Mouse (Mus musculus) urinary bladder, adult 18-20 months (tissue): Measurements from ENCODE around the gene Wdr64.

Experiments used
- DNase-seq, 2 experiments: peaks; one replicate each; pipeline ENCODE4 v3.0.0; 2022; ENCODE audit warnings: low spot score in 2 of 2, mixed read lengths in 2 of 2

Gene Wdr64

DNA sequence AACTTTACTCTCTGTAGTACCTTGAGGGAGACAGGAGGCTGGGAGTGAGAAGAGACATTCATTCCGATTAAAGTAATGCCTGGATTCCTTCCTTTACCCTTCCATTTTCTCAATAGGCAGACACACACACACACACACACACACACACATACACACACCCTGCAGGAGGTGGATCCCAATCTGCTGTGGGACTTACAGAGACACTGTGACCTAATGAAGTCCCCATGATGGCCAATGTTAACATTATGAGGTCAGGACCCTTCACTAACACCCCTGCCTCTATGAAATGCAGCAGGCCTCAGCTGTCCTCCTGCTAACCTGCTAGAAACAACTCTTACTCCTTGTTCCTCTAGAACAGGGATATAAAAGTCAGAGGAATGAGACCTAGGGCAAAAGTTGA lies at the start of gene Wdr64:
TSS of gene Wdr64 (plus strand) at position 301 of the 400 bp plus-strand sequence.
- DNase-seq = no peak

DNA sequence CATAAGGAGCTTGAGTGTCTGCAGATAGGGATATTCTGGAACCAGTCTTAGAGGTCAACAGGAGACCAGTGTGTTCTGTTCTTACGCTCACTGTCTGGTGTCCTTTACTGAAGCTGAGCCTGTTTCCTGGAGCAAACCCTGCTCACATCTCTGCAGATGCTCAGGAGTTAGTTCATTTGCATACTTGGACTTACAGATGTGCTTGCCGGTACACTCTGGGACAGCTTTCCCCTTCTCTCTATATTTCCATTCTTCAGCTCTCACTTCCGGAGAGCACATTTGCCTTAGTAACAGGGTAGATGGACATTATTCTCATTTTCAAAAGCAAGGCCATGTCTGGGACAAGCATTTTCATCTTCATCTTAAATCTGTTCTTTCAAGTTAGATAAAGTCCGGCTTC lies 49.8 kb upstream of the Wdr64 start:
- DNase-seq = no peak

DNA sequence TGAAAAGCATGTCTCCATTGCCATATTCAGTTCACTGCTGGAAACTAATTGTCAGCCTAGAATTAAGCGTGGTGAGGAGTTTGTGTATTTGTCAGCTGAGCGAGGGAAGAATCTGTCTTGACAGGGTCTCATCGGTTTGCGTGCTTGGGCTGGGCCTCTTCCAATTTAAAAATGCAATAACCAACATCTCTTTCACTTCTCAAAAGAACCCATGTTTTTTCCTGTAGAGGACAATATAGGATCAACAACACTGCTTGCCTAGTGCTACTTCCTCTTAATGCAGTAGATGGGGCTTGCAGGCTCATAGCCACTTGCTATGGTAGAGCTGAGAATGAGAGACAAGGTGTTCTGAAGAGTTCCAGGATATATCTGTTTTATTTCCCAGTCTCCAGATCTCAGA lies 38.5 kb upstream of the Wdr64 start:
- DNase-seq = no peak

DNA sequence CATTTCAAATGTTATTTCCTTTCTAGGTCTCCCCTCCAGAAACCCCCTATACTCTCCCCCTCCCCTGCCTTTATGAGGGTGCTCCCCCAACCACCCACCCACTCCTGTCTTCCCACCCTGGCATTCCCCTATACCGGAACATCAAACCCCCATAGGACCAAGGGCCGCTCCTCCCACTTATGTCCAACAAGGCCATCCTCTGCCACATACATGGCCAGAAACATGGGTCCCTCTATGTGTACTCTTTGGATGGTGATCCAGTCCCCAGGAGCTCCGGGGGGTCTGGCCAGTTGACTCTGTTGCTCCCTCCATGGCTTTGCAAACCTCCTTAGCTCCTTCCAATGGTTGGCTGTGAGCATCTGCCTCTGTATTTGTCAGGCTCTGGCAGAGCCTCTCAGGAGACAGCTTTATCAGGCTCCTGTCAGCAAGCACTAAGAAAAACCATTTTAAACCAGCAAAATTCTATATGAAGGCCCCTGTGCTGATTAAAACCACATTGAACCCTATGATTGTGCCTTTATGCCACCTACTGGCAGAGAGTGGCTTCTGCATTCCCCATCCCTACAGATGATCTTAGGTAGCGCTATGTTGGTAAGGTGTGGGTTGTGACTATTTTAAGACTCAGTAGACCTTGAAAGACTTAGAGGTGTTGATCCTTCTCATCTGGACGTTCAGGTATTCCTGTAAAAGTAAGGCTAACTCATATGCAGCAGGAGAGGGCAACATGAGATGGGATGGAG lies 29.6 kb upstream of the Wdr64 start:
- no peak for DNase-seq

DNA sequence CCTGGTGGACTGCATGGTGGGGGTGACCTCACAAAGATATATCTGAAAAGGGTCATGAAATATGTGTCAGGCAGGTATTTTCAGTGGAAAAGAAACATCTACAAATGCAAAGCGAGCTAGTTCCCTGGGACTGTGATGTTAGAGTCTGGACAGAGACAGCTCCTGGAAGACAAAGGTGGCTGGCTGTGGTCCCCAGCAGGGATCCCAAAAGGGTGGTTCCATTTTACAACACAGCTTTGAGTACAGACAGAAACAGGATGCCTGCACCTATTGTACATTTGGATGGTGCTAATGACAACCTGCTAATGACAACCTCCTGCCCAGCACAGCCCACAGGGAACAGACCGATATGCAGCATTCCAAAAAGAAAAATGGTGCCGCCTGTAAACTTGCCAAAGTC lies 28.9 kb upstream of the Wdr64 start:
- DNase-seq = no peak

DNA sequence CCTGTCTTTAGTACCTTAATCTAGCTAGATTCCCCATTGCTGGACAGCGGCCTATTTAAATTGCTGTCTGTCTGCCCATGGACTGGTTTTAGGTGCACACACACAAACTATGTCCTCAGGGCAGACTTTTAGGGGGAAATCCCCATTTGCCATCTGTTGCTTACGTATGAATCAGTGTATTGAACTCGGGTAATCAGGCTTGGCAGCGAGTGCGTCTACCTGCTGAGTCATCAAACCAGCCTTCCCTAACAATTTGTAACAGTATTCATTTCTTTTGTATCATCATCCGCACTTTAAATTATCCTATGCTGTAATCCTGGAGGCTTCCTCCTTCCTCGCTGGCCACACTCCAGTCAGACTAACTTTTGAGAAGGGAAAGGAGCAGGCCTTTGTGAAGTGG lies 28.4 kb upstream of the Wdr64 start:
- no peak for DNase-seq

DNA sequence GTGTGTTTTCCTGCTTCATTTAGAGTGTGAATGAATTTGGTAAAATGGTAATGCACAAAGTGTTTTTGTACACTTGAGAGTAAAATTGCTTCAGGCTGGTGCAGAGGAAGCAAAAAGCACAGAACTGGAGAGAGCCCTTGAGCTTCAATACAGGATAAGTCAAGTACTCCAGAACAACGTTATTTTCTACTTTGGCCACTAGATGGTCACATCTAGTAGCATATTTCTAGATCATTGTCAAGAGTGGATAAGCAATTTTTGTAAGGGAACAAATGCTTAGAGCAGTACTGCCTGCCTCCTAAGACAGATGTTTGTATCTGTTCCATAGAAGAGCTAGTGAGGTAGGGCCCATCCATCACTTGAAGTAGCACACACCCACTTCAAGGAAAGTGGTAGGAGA lies 26.8 kb upstream of the Wdr64 start:
- DNase-seq = no peak

DNA sequence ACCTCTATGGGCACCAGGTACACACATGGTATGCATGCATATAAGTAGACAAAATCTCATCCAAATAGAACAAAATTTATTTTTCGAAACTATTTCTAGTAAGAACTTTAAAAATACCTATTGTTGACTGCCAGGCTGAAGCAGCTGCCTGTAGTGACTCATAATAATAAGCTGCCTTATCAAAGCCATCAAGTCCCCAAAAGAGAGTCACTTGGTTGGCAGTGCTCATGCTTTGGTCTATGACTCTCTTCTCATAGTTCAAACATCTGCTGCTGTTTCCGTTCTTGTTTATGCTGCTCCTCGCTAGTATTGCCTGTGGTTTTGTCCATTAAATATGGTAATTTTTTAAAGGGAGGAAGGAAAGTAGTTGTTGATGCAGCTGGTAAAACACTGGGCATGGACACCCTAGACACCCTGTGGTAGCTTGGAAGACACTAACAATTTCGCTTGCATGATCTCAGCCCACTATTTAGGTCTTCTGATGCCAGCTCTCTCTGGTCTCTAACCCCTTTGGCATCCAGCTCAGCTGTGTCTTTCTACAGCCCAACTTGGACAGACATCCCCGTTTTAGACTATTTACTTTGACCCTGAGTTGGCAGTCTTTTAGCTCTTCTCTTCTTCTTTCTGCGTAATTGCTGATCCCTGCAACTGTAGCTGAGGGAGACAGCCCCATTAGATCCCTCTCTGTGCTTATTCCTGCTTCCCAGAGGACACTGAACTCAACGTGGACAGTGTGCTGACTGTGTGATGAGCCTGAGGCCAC lies 24.6 kb upstream of the Wdr64 start:
- no peak for DNase-seq

DNA sequence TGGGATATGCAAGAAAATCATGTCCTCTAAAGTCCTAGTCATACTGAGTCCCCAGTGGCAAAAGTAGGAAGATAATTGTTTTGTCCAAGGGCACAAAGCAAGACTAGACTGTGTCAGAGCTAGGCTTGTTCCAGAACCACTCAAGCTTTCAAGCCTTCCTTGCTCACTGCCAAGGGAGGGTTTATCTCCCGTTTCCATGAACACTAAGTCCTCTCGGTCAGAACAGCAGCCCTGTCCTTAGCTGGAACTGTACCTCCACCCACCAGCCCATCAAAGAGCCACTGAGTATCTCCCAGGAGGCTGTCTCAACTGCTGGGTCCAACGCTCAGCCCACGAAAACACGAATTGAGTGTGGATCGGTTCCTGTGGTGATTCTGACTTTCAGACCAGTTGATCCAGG lies 23.3 kb upstream of the Wdr64 start:
- DNase-seq = no peak

DNA sequence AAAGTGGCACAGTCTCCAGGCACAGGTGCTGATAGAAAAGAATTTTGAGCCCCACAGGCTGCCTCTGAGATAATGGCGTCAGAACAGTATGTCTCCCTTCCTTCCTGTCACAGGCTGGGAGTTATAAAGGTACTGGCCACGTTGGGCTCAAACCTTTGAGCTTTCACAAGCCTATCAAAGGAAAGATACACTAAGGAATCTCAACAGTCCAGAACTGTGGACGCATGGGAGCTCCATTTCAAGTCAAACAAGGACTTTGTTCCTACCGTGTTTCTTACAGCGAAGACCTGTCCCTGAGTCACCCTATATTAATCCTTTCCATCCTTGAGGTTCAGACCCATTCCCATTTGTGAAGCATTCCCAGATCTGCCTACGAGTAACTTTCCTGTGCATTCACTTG lies 20.9 kb upstream of the Wdr64 start:
- no peak for DNase-seq

DNA sequence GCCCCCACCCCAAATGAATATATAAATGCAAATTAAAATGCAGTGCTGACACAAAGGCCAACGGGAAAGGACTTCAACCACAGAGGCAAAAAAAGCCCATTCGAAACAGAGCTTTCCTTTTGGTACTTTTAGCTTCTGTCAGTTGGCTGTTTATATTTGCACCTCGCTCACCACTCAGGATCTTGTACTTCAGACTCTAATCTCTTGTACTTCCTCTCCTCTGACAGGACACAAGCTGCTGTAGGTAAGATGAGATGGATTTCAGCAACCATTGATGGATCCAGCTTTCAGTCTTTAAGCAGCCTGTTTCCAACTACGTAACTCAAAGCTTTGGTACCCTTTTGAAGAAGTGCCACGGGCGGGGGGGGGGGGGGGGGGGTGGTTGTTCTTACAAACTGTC lies 17.4 kb upstream of the Wdr64 start:
- no peak for DNase-seq

DNA sequence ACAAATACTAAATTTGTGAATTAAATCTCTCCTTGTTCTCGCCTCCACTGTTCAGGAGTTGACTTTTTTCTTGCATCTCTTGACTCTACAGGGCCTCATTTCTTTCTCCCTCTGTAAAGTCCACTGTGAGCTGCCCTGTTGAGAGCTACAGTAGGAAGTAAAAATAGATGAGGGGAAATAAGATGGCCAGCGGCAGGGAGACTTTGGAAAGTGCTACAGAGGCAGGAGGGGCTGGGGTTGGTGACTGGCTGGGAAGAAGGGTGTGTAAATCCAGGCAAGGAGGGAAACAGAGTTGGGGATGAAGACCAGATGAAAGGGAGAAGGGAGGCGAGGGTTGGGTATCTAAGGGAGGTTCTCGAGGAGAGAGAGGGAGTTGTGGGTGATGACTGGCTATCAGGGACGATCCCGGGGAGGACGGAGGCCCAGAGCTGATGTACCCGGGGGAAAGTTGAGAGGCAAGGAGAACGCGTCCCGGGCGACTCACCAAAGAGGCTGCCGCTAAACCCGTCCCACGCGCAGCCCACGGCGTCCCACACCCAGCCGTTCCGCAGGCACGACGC lies 6.6 kb upstream of the Wdr64 start:
- no peak for DNase-seq

DNA sequence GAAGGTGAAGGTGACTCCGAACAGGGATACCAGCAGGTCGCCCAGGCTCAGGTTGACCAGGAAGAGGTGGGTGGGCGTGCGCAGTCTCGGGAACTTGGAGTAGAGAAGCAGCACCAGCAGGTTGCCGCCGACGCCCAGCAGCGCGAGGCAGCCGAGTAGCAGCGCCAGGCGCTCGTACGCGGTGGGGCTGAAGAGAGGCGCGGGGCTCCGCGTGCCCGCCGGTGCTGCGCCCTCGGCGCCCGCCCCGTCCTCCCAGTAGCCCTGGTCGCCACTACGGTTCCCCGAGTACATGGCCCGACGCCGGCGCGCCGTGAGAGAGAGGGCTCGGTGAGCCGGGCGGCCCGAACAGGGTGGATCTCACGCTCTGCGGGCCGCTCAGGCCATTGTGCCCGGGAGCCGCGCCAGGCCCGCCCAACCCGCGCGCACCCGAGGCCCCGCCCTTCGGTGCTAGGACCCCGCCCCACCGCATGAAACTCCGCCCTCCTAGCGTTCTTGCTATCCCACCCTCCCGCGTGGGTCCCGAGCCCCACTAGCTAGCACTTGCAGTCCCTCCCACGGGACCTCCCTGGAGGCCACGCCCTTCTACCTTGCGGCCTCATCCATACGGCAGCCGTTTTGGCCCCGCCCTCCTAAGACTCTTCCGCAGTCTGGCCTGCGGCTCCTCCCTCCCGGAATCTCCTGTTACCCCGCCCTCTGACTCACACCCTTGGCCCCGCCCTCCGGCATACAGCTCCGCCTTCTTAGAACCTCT lies 6.0 kb upstream of the Wdr64 start, which contains the start of the genes Opn3 and Chml:
TSS of gene Opn3 (minus strand) at position 531 of the 751 bp plus-strand sequence.
TSS of gene Chml (minus strand) at position 656 of the 751 bp plus-strand sequence.
- DNase-seq = peak; percentile 98 to 99

DNA sequence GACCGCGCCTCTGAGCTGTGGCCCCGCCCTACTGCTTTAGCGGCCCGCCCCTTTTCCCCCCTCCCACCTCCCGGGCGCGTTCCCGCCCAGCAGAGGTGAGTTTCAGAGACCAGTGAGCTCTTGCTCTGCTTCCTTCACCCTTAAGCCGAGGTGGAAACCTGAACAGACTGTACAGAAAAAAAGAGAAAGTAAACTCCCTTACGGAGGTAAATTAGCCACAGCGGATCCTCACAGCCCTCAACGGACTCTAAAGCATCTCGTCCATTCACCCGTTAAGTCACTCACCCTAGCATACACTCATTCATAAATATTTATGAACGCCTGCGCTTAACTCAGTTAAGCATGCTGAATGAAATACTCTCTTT lies 5.4 kb upstream of the Wdr64 start:
- no peak for DNase-seq

DNA sequence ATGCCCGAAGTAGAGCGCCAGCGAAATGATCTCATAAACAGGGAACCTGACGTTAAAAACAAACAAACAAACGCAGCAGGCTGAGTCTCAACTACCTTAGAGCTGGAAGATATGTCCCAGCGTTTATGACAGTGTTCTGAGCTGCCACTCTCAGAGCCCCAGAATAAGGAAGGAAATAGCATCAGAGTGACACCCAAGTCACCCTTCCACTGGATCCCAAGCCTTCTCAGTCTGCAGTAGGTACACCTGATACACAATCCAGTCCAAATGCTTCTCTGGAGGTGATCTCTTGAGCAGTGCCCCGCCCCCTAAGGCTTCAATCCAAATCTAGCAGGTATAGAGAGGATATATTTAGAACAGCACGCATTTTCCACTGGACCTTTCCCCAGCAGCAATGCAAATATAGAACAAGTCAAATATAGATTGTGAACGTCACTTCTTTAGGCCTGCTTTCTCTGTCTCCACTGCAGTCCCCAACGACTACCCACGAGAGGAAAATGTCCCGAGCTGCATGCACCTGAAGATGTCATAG lies 4.9 kb upstream of the Wdr64 start:
- no peak for DNase-seq

DNA sequence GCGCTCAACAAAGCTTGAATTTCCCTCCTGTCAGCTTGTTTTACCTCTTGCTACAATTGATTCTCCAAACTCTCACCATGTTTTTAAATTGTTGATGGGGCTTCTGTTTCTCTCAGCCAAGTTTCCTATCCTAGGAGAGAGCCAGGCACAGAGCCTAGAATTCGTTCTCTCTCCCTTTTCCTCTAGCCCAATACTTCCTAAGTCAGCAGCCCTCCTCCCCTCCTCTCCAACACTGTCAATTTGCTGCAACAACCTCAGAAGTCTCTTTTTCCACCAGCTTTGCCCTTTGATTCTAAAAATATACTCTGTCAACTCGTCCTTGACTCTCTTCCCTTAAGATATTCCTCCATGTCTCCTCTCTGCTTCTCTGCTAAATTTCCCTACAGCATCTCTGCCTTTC lies 982 bp downstream of the Wdr64 start:
- DNase-seq = no peak

DNA sequence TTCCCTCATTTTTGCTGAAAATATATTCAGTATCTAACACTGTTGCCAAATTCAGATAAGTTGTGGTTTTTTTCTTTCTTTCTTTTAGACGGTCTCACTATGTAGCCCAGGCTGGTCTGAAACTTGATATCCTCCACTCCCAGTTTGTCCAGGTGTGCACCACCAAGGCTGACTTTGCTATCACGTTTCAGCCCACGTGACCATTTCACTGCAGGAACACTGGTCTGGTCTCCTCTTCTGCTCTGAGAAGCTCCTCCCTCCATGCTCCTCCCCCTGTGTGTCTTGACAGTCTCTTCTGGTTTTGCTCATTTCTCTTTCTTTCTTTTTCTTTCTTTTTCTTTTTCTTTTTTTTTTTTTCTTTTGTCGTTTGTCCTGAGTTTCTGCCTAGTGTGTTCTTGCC lies 1.4 kb downstream of the Wdr64 start:
- DNase-seq = no peak

DNA sequence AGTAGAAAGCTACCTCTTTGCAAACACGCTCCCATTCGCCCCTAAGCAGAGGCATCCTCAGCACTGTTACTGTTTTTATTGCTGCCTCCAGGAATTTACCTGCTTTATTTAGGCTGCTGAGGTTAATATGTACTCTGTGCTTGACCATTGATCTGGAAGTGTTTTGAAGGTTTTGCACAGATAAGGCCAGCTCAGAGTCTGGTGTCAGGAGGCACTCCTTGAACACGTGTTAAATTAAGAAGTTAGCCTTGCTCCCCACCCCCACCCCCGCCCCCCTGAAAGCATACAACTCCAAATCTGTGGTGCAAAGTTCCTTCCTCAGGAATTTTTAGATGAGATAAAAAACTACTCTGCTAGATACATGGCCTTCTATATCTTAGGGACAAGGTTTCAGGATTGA lies 2.8 kb downstream of the Wdr64 start:
- DNase-seq = no peak

DNA sequence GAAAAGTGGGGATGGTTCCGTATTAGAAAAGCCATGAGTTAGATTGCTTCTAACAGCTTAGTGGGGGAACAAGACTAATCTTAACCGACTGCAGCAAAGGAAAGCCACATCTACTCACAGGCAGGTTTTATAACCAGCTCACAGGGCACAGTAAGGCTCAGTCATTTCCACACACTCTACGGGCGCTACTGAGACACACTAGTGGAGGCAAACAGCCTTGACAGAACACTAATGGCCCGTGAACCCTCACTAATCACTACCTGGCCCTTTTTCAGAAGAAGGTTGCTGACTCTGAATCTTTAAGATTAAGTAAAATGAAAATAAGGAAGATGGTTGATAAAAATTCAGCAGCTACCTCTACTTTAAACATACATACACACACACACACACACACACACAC lies 9.2 kb downstream of the Wdr64 start:
- no peak for DNase-seq

DNA sequence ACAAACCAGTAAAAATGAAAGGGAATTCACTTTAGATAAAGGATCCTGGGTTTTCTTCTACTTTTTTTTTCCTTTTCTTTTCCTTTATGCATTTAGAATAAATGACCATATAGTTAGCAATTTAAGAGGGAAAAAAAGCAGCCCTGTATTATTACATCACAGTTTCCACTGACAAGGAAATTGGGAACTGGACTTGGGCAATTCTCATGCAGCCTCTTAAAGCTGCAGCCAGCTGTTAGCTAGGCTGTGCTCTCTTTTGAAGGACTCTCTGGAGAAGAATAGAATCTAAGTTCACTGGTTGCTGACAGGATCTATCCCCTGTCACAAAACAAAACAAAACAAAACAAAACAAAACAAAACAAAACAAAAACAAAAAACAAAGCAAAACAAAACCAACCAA lies 9.6 kb downstream of the Wdr64 start:
- DNase-seq = no peak

DNA sequence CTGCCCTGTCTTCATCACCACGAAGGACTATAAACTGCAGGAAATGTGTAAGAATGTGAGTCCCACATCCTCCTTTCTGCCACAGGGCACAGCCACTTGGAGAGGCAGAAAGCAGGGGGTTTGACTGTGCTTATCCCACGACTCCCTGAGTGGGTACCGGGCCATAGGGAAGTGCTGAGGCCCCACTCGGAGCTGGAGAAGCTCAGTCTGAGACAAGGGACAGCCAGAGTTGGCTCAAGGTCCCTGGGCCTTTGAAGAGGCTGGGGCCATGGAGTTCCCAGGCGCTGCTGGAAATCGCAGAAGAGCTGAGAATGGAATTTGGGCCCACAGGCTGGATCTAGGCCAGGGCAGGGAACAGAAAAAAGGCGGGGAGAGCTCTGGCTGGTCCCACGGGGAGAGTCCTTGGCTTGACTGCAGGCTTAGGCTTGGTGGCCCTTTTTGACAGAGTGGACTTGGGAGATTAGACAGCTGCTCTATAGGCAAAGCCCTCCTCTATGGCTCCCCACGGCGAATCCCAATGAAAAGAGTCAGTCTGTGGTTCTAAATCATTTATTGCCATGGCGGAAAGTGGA lies 14.0 kb downstream of the Wdr64 start:
- DNase-seq = no peak

DNA sequence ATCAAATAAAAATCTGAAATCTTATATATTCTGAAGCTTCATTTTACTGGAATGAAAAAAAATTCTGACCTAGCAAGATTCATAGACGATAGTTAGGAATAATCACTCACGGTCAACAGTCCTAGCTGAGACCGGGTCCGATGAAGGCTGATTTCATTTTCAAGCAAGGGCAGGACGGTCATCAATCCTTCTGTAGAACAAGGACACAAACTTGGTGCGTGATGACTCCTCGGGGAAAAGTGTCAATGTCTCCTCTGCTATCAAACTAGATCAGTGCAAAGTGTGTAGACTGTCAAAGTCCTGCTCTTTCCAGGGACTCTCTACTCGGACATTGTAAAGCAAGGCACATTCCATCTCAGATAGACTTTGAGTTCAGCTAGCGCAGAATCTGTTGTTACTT lies 18.4 kb downstream of the Wdr64 start:
- DNase-seq = no peak
